Mouse (Mus musculus): ENCODE results near the gene Fbxl8. TPM values are rescaled to one million over a fixed set of nuclear protein-coding genes. Genes with fewer than 3 reads are reported as not detected.

Gene Fbxl8
- total RNA-seq, 2 experiments from 2014 or later = 0.86 to 1.4 TPM

- no peak for DNase-seq (ENCODE audit: low spot score in 2 of 2)
- intact Hi-C loops (cut with DNase I) = no loop called here
Measured at GRCm38 (mm10) chr8:105315073-105315769, 50.8 kb downstream of the Fbxl8 start.

- no peak for DNase-seq (ENCODE audit: low spot score in 2 of 2)
- intact Hi-C loops (cut with DNase I) = no loop called here
Measured at GRCm38 (mm10) chr8:105317941-105318340, 53.5 kb downstream of the Fbxl8 start.

- DNase-seq (ENCODE audit: low spot score in 2 of 2) = no peak
- intact Hi-C loops (cut with DNase I) = no loop called here
Measured at GRCm38 (mm10) chr8:105318662-105319190, 54.3 kb downstream of the Fbxl8 start.

Small RNA genes lying within 50 kb of the gene (microRNA-seq; reads per million reads assigned to microRNA genes)
- not detected for gene Gm27320
- 11,109 reads per million, percentile 96 among the genes with 10 or more reads in this experiment for gene Mir328

Other genes starting within 250 kb of the Fbxl8 start
- not detected for gene Ces3a, start 216.0 kb upstream of the Fbxl8 start, total RNA-seq (2021)
- gene Ces3b, start 180.9 kb upstream of the Fbxl8 start, total RNA-seq (2021) = not detected
- gene Ces4a, start 132.8 kb upstream of the Fbxl8 start, total RNA-seq (2021) = not detected
- gene Cbfb, start 94.0 kb upstream of the Fbxl8 start, total RNA-seq (2021) = 10 to 100 TPM; 21.4 to 24.1 TPM
- 10 to 100 TPM; 37.8 to 38.5 TPM for gene D230025D16Rik, start 39.5 kb upstream of the Fbxl8 start, total RNA-seq (2021)
- 1 to 10 TPM; 2.4 to 5.0 TPM for gene B3gnt9, start 9.5 kb upstream of the Fbxl8 start, total RNA-seq (2021)
- gene Tradd, start within 50 bp of the Fbxl8 start, total RNA-seq (2021) = 1 to 10 TPM; 7.2 to 7.5 TPM
- 10 to 100 TPM; 11.5 to 12.0 TPM for gene Hsf4, start 5.2 kb downstream of the Fbxl8 start, total RNA-seq (2021)
- gene Nol3, start 11.5 kb downstream of the Fbxl8 start, total RNA-seq (2021) = 10 to 100 TPM in 1 of 2 experiments, 1 to 10 TPM in 1; 9.2 to 11.8 TPM
- gene 4931428F04Rik, start 25.2 kb downstream of the Fbxl8 start, total RNA-seq (2021) = 10 to 100 TPM; 24.2 to 27.1 TPM
- 1 to 10 TPM in 1 of 2 experiments, under 1 TPM in 1; 0.79 to 1.8 TPM for gene Exoc3l, start 31.5 kb downstream of the Fbxl8 start, total RNA-seq (2021)
- gene E2f4, start 33.0 kb downstream of the Fbxl8 start, total RNA-seq (2021) = 10 to 100 TPM; 32.4 to 33.7 TPM
- gene Elmo3, start 41.0 kb downstream of the Fbxl8 start, total RNA-seq (2021) = 1 to 10 TPM; 1.0 to 1.7 TPM
- 1 to 10 TPM; 3.7 to 7.3 TPM for gene Lrrc29, start 61.6 kb downstream of the Fbxl8 start, total RNA-seq (2021)
- 10 to 100 TPM; 38.5 to 43.6 TPM for gene Tmem208, start 61.7 kb downstream of the Fbxl8 start, total RNA-seq (2021)
- gene Fhod1, start 83.3 kb downstream of the Fbxl8 start, total RNA-seq (2021) = 1 to 10 TPM; 2.3 to 3.7 TPM
- gene Slc9a5, start 84.2 kb downstream of the Fbxl8 start, total RNA-seq (2021) = 10 to 100 TPM; 34.1 to 44.5 TPM
- 1 to 10 TPM; 1.3 to 5.5 TPM for gene Plekhg4, start 108.6 kb downstream of the Fbxl8 start, total RNA-seq (2021)
- not detected for gene Kctd19, start 148.9 kb downstream of the Fbxl8 start, total RNA-seq (2021)
- gene Lrrc36, start 148.9 kb downstream of the Fbxl8 start, total RNA-seq (2021) = under 1 TPM; 0.32 to 0.37 TPM
- gene Tppp3, start 206.9 kb downstream of the Fbxl8 start, total RNA-seq (2021) = 10 to 100 TPM; 36.1 to 46.4 TPM
- 10 to 100 TPM; 33.2 to 45.3 TPM for gene Zdhhc1, start 232.3 kb downstream of the Fbxl8 start, total RNA-seq (2021)

All from left cerebral cortex, postnatal 36 days (tissue).